Mouse (Mus musculus) left cerebral cortex, adult 11 months (tissue): ENCODE results near the gene Tril.

ENCODE experiments used
- DNase-seq: peaks from one replicate; pipeline ENCODE4 v3.0.0; 2022; ENCODE audit warnings: low spot score

Tril gene

GRCm38 (mm10) chr6:53820486-53820985 is at the start of gene Tril:
Gene Tril (minus strand): TSS chr6:53820830.
- DNase-seq = no peak

- DNase-seq = no peak
Observed at GRCm38 (mm10) chr6:53863011-53863410, 42.4 kb upstream of the Tril start.

- DNase-seq = no peak
Observed at GRCm38 (mm10) chr6:53859106-53859505, 38.5 kb upstream of the Tril start.

- DNase-seq = no peak
Observed at GRCm38 (mm10) chr6:53857822-53858221, 37.2 kb upstream of the Tril start.

GRCm38 (mm10) chr6:53856775-53857174 is 36.1 kb upstream of the Tril start:
- no peak for DNase-seq

GRCm38 (mm10) chr6:53854971-53855856 is 34.6 kb upstream of the Tril start:
- no peak for DNase-seq

GRCm38 (mm10) chr6:53854226-53854625 is 33.6 kb upstream of the Tril start:
- DNase-seq = no peak

- no peak for DNase-seq
Observed at GRCm38 (mm10) chr6:53853546-53853945, 32.9 kb upstream of the Tril start.

- no peak for DNase-seq
Observed at GRCm38 (mm10) chr6:53844626-53845025, 24.0 kb upstream of the Tril start.

- DNase-seq = no peak
Observed at GRCm38 (mm10) chr6:53825213-53825612, 4.6 kb upstream of the Tril start.

GRCm38 (mm10) chr6:53821041-53821501 is 441 bp upstream of the Tril start:
- no peak for DNase-seq

GRCm38 (mm10) chr6:53819761-53820485 is 707 bp downstream of the Tril start:
- DNase-seq = no peak

GRCm38 (mm10) chr6:53818732-53819661 is 1.6 kb downstream of the Tril start:
- DNase-seq = no peak

- no peak for DNase-seq
Observed at GRCm38 (mm10) chr6:53818264-53818731, 2.3 kb downstream of the Tril start.

- DNase-seq = no peak
Observed at GRCm38 (mm10) chr6:53817763-53818174, 2.9 kb downstream of the Tril start.

GRCm38 (mm10) chr6:53816661-53817060 is 4.0 kb downstream of the Tril start:
- DNase-seq = no peak

- DNase-seq = no peak
Observed at GRCm38 (mm10) chr6:53815691-53816090, 4.9 kb downstream of the Tril start.

- DNase-seq = no peak
Observed at GRCm38 (mm10) chr6:53814214-53814613, 6.4 kb downstream of the Tril start.

- no peak for DNase-seq
Observed at GRCm38 (mm10) chr6:53812242-53812641, 8.4 kb downstream of the Tril start.

- no peak for DNase-seq
Observed at GRCm38 (mm10) chr6:53808801-53809200, 11.8 kb downstream of the Tril start.

GRCm38 (mm10) chr6:53807185-53807584 is 13.4 kb downstream of the Tril start:
- DNase-seq = no peak

- DNase-seq = no peak
Observed at GRCm38 (mm10) chr6:53806591-53807023, 14.0 kb downstream of the Tril start.
